Mouse (Mus musculus): ENCODE data around the gene Asb17.
A peak's percentile ranks its signal among the peaks of the same experiment; 100 is the strongest.

Gene Asb17

DNA sequence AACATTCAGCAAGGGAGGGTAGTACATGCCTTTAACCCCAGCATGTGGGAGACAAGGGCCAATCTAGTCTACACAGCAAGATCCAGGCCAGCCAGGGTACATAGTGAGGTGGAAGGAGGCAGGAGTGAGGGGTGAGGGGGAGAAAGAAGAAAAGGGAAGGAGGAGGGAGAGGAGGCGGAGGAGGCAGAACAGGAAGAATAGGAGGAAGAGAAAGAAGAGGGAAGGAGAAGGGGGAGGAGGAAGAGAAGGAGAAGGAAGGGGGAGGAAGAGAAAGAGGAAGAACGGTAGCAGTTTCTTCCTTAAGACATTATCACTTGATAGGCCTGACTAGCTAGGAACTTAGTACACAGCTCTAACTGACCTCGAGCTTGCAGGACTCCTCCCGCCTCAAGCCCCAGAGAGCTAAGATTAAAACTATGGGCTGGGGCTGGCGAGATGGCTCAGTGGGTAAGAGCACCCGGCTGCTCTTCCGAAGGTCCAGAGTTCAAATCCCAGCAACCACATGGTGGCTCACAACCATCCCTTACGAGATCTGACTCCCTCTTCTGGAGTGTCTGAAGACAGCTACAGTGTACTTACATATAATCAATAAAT lies 45.3 kb downstream of the Asb17 start:
- no peak for DNase-seq (ENCODE audit: low spot score)

DNA sequence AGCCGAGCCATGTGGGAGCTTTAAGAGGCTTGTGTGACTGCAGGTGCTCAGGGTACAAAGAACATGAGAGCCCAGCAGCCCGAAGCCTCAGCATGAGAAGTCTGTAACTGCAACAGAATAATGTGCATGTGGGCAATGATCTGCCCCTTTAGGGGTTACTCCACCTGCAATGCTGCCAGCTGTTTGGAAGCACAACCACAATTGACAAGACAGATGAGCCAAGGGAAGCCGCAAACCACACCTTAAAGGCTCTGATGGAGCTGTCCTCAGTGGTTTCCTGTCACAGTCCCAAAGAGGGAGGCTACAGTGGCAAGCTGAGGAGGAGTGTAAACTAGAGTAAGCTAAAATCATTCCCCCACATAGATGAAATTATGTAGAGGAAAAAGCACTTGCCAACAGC lies 51.4 kb downstream of the Asb17 start:
- DNase-seq (ENCODE audit: low spot score), result no peak

DNA sequence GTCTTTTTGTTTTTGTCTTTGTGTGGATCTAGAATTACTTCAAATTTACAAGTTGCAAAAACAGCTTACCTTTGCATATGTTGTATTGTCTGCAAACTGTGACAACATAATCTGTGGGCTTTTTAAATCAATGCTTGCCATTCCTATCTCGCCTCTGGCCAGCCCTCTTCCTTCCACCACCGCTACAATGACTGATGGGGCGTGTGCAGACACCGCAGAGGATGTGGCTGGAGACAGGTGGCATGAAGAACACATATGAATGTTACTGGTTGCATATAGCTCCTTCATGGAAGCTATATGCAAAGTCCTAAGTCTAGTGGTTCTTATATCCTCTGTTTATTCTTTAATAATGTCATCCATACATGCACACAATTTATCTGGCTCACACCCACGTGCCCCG lies 53.2 kb downstream of the Asb17 start:
- DNase-seq (ENCODE audit: low spot score), result no peak

DNA sequence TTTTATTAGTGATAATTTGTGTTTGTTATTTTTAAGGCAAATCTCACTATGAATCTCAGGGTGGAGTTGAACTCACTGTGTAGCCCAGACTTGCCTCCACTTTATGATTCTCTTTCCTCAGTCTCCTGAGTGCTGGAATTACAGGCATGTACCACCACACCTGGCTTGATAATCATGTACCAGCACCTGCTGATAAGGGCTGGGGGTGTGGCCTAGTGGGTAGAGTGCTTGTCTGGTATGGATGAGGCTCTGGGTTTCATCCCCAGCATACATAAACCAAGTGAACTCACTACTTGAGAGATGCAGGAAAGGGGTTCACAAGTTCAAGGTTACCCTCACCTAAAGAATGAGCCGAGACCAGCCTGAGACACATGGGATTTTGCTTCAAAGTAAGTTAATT lies 57.9 kb downstream of the Asb17 start:
- DNase-seq (ENCODE audit: low spot score), result no peak

DNA sequence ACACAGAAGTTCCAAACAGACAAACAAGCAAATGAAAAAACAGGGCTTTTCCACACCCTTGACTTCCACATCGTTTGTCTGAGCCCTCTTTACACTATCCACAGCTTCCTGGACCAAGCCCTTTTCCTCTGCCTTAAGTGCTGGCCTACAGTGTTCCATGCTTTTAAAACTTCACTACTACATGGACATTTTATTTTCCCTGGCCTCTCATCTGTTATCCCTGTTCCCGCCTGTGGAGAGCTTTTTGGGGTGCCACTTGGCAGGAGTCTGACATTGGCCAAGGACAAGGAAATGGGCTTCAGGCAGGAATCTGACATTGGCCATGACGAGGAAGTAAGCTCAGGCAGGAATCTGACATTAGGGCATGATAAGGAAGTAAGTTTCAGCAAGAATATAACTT lies 58.6 kb downstream of the Asb17 start:
- no peak for DNase-seq (ENCODE audit: low spot score)

DNA sequence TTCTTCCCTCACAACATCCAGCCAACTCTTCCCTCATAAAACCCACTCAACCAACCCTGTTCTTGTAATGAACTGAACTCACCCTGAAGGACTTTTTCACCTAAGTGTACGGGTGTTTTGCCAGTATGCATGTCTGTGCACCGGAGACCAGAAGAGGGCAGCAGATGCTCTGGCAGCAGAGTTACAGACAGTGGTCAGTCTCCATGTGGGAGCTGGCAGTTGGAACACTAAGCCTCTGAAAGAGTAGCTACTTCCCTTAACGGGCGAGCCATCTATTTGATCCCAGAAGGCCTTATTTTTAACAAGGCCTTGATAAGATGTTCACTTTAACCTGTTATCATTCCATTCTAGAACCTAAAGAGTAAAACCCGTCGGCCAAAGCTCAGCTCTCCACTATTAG lies 60.6 kb downstream of the Asb17 start:
- DNase-seq (ENCODE audit: low spot score), result peak; percentile 71

Measured in testis, postnatal 10 days (tissue).